Mouse (Mus musculus) stomach, postnatal 0 days (tissue): Measurements from ENCODE around the gene Prdm16.

ENCODE experiments used
- CTCF ChIP-seq: IDR thresholded peaks from 2 replicates; pipeline ENCODE4 v1.5.1; 2016; ENCODE audit warnings: antibody characterized with exemption, low read depth, mild to moderate bottlenecking, moderate library complexity
- EP300 ChIP-seq: optimal IDR thresholded peaks from 2 replicates; pipeline ENCODE3; 2016; ENCODE audit warnings: antibody characterized with exemption

DNA sequence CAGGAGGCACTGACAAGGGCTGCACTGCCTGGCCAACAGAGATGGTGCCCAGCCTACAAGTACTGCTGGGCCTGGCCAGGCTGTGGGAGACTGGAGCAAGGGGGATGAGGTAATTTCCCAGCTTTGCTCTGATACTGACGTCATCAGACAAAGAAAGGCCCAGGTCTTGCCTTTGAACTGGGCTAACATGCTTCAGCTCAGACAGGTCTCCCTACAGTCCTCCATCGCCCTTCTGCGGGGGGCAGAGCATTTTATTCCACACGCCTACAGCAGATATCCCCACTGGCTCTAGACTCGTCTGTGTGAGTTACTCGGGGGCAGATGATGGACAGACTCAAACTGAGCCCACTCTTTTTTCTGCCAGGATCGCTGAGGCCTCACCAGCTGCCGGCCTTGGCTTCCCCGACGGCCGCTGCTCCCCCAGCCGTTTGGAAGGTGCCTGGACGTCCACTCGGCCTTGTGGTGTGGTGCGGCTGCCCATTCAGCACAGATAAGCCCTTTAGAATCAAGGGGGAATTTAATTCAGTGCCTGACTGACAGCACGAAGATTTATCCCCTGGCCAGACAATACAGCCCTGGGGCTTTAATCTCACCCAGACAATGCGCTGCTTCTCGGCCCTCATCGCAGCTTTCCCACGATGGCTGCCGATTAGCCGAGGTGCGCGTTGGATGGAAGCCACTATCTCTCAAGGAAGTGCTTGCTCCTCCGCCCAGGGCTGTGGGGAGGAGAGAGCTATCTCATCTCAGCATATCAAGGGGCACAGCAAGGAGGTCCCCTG, 32.8 kb downstream of the Prdm16 start:
- no peak for TF ChIP-seq CTCF
- no peak for TF ChIP-seq EP300
